ENCODE assay signal across 23 mouse cellular contexts in genomic region chr5:103745635-103746034, GRCm38 (mm10). TPM values are rescaled to one million over a fixed set of nuclear protein-coding genes. Genes with fewer than 3 reads are reported as not detected.
DNase-seq lines count a peak whose midpoint lies in the region; ATAC-seq and TF ChIP-seq lines count a peak whose summit lies in the region.
"Had no signal": no experiment of that assay in that cellular context is flagged by ENCODE, and none has a peak within 500 bp of the region (broad histone marks: within the 10 kb centered on the region; RNA-seq: fewer than 3 reads in every experiment).

No protein-coding gene starts in this region.

- TF ChIP-seq RAD21 in CH12.LX (IDR thresholded peaks at IDR 0.05; ENCODE audit: low read depth, low read length): no peak

- H3K9me3 ChIP-seq in CH12.LX (replicated peaks; ENCODE audit: low read length): peaks cover 15% of the 10 kb centered on the region
- no peaks in the 10 kb centered on the region for H3K9me3 ChIP-seq in liver, embryonic 13.5 days (replicated peaks)
- no peaks in the 10 kb centered on the region for H3K9me3 ChIP-seq in midbrain, embryonic 15.5 days
- H3K9me3 ChIP-seq: hindbrain, embryonic 15.5 days; intestine, embryonic 15.5 days; limb, embryonic 10.5 days; midbrain, embryonic 12.5 days; neural tube, embryonic 13.5 days had no signal

- peaks cover 17 to 45% of the 10 kb centered on the region in 2 experiments for H3K36me3 ChIP-seq in CH12.LX (replicated peaks in 1 of 2; ENCODE audit: control insufficient read depth in 1 of 2, insufficient read depth in 1 of 2, low read length in 1 of 2)
- no peaks in the 10 kb centered on the region for H3K36me3 ChIP-seq in liver, embryonic 13.5 days
- H3K36me3 ChIP-seq in midbrain, embryonic 15.5 days (replicated peaks): no peaks in the 10 kb centered on the region
- H3K36me3 ChIP-seq: hindbrain, embryonic 15.5 days; intestine, embryonic 15.5 days; limb, embryonic 10.5 days; midbrain, embryonic 12.5 days; neural tube, embryonic 13.5 days had no signal

- no peak overlapping the region for H3K9ac ChIP-seq in CH12.LX (ENCODE audit: insufficient read depth, low read depth)
- H3K9ac ChIP-seq in liver, embryonic 13.5 days: peak overlapping the region; percentile 56
- H3K9ac ChIP-seq in midbrain, embryonic 15.5 days: no peak overlapping the region
- H3K9ac ChIP-seq: forebrain, postnatal 0 days; hindbrain, embryonic 15.5 days; intestine, embryonic 15.5 days; midbrain, embryonic 12.5 days; neural tube, embryonic 13.5 days had no signal

- peaks cover 33 to 75% of the 10 kb centered on the region in 2 experiments for H3K4me1 ChIP-seq in CH12.LX (ENCODE audit: control insufficient read depth in 1 of 2, insufficient read depth in 2 of 2)
- peaks cover 91% of the 10 kb centered on the region for H3K4me1 ChIP-seq in liver, embryonic 13.5 days (replicated peaks)
- peaks cover 3% of the 10 kb centered on the region; the same call in 1 of the 2 replicates for H3K4me1 ChIP-seq in midbrain, embryonic 15.5 days
- H3K4me1 ChIP-seq: hindbrain, embryonic 15.5 days; intestine, embryonic 15.5 days; neural tube, embryonic 13.5 days had no signal

- peaks cover 60% of the 10 kb centered on the region for H3K79me2 ChIP-seq in CH12.LX (replicated peaks; ENCODE audit: control insufficient read depth, extremely low read depth, insufficient read depth, poor library complexity, severe bottlenecking)

- dilution Hi-C loops in CH12.LX (cut with MboI; ENCODE audit: extremely low pct_ligation_motif_present, extremely low pct_unique_long_range_greater_than_20kb, low sequenced_read_pairs): no loop called here

- peak; percentile 27; the same call in 1 of the 2 replicates for ATAC-seq in erythroblast, adult 5-6 weeks (replicated peaks; ENCODE audit: low FRiP score, poor library complexity, severe bottlenecking)
- ATAC-seq in liver, embryonic 13.5 days (ENCODE audit: low read depth): peak; percentile 75
- ATAC-seq in megakaryocyte-erythroid progenitor cell, adult 5-6 weeks (replicated peaks; ENCODE audit: low FRiP score, low TSS enrichment, poor library complexity, severe bottlenecking): peak; percentile 67
- ATAC-seq in midbrain, embryonic 15.5 days (replicated peaks): no peak
- ATAC-seq: forebrain, postnatal 0 days; intestine, embryonic 15.5 days; lung, postnatal 0 days had no signal

- no peak overlapping the region for H3K4me3 ChIP-seq in CH12.LX (replicated peaks in 1 of 3; ENCODE audit: low read depth in 2 of 3, low read length in 2 of 3, poor library complexity in 1 of 3)
- no peak overlapping the region for H3K4me3 ChIP-seq in liver, embryonic 13.5 days (replicated peaks)
- H3K4me3 ChIP-seq in layer of hippocampus, adult 2 months: no peak overlapping the region
- no peak overlapping the region for H3K4me3 ChIP-seq in midbrain, embryonic 15.5 days
- H3K4me3 ChIP-seq: heart, adult 2 months; hindbrain, embryonic 15.5 days; intestine, embryonic 15.5 days; limb, embryonic 10.5 days; midbrain, embryonic 12.5 days; neural tube, embryonic 13.5 days had no signal

- TF ChIP-seq CTCF in CH12.LX (conservative IDR thresholded peaks at IDR 0.05 in 1 of 2, IDR thresholded peaks at IDR 0.05 in 1 of 2; ENCODE audit: low read depth in 2 of 2, low read length in 2 of 2): no peak
- no peak for TF ChIP-seq CTCF in layer of hippocampus, adult 2 months (conservative IDR thresholded peaks at IDR 0.05)

- DNase-seq in CH12.LX (ENCODE audit: extremely low read depth): no peak
- DNase-seq in liver, embryonic 13.5 days: peak; percentile 63
- no peak for DNase-seq in layer of hippocampus, adult 2 months (ENCODE audit: low spot score in 2 of 2)
- no peak for DNase-seq in frontal cortex, postnatal 25 days (ENCODE audit: low spot score in 2 of 2)
- DNase-seq: adrenal gland, postnatal 10 days; cerebellum, adult 8-10 months; cerebellum, postnatal 36 days; forebrain, postnatal 0 days; gastrocnemius, postnatal 25 days; heart, adult 2 months; heart, postnatal 4 days; kidney, adult 9 months; kidney, postnatal 14 days; thymus, adult 2 months had no signal

- H3K27ac ChIP-seq in CH12.LX (ENCODE audit: insufficient read depth, low read depth): peak overlapping the region; percentile 96
- H3K27ac ChIP-seq in liver, embryonic 13.5 days: peak overlapping the region; percentile 88
- no peak overlapping the region for H3K27ac ChIP-seq in layer of hippocampus, adult 2 months
- H3K27ac ChIP-seq in midbrain, embryonic 15.5 days: no peak overlapping the region
- H3K27ac ChIP-seq: heart, adult 2 months; hindbrain, embryonic 15.5 days; intestine, embryonic 15.5 days; limb, embryonic 10.5 days; midbrain, embryonic 12.5 days; neural tube, embryonic 13.5 days had no signal

- TF ChIP-seq EP300 in CH12.LX (IDR thresholded peaks at IDR 0.05; ENCODE audit: low read length): no peak

- no peaks in the 10 kb centered on the region for H3K27me3 ChIP-seq in CH12.LX (replicated peaks)
- H3K27me3 ChIP-seq in liver, embryonic 13.5 days: no peaks in the 10 kb centered on the region
- H3K27me3 ChIP-seq in midbrain, embryonic 15.5 days (replicated peaks): no peaks in the 10 kb centered on the region
- H3K27me3 ChIP-seq: intestine, embryonic 15.5 days; neural tube, embryonic 13.5 days had no signal

- H3K4me2 ChIP-seq in CH12.LX (ENCODE audit: insufficient read depth, low read depth, poor library complexity, severe bottlenecking): no peak overlapping the region
- peak overlapping the region; percentile 43 for H3K4me2 ChIP-seq in liver, embryonic 13.5 days
- no peak overlapping the region for H3K4me2 ChIP-seq in midbrain, embryonic 15.5 days
- H3K4me2 ChIP-seq: hindbrain, embryonic 15.5 days; intestine, embryonic 15.5 days; midbrain, embryonic 12.5 days; neural tube, embryonic 13.5 days had no signal

- WGBS in liver, embryonic 13.5 days (ENCODE audit: insufficient replicate concordance): 18% methylated on average over 1 of the region's 1 CpGs
- 100% methylated on average over 1 of the region's 1 CpGs for WGBS in midbrain, embryonic 15.5 days

- TF ChIP-seq POLR2A in CH12.LX (IDR thresholded peaks at IDR 0.05; ENCODE audit: low read depth, low read length): no peak

- in situ Hi-C loops in CH12.LX (cut with MboI; ENCODE audit: low pct_ligation_motif_present, low pct_unique_long_range_greater_than_20kb, low sequenced_read_pairs): no loop called here

TF ChIP-seq in CH12.LX, 34 proteins besides CTCF, POLR2A, EP300 and RAD21:
- TF ChIP-seq NRF1 (IDR thresholded peaks at IDR 0.05; ENCODE audit: low read depth, low read length) (no peak), USF1 (IDR thresholded peaks at IDR 0.05; ENCODE audit: low read depth, low read length) (no peak), RCOR1 (conservative IDR thresholded peaks at IDR 0.05; ENCODE audit: low read depth, low read length) (no peak)

RNA-seq across cellular contexts. Expression of gene Aff1, which starts 53.5 kb away (rescaled TPM):
- total RNA-seq in CH12.LX (2012; rRNA removed): 20.7 and 21.8 TPM in 2 replicates
- total RNA-seq in CH12.LX (2014; rRNA removed): 12.0 and 13.2 TPM in 2 replicates
- polyA plus RNA-seq in CH12.LX (2012; ENCODE audit: insufficient read length, low read depth): 32.7 and 38.9 TPM in 2 replicates
- total RNA-seq in erythroblast, adult 5-6 weeks (2015; ENCODE audit: low replicate concordance): 262 and 340 TPM in 2 replicates
- 184 and 253 TPM in 2 replicates for total RNA-seq in erythroblast, adult 5-6 weeks (2017; ENCODE audit: low replicate concordance)
- 8.0 and 13.7 TPM in 2 replicates for polyA plus RNA-seq in liver, embryonic 13.5 days (2015; fragmentation: Nextera tagmentation; extraction: Ambion mirVana)
- 52.5 and 58.0 TPM in 2 replicates for total RNA-seq in megakaryocyte-erythroid progenitor cell, adult 5-6 weeks (2014; fragmentation: Nextera tagmentation)
- total RNA-seq in megakaryocyte-erythroid progenitor cell, adult 5-6 weeks (2017): 15.6 and 16.7 TPM in 2 replicates
- 10 to 100 TPM; 18.0 to 21.3 TPM for total RNA-seq in layer of hippocampus, adult 2 months (2021)
- 2.1 TPM in 2 replicates for polyA plus RNA-seq in midbrain, embryonic 15.5 days (2015; fragmentation: Nextera tagmentation; extraction: Ambion mirVana)

Comparison
In these comparisons a context has a peak if more than half of its experiments do, and no peak if none do; other contexts are left out.
1. H3K27ac ChIP-seq: peak in CH12.LX (single experiment) and liver, embryonic 13.5 days (single experiment); none in layer of hippocampus, adult 2 months (single experiment) and midbrain, embryonic 15.5 days (single experiment).